Mouse (Mus musculus) neural tube, embryonic 13.5 days (tissue): ENCODE results near the gene Nsl1. TPM values are rescaled to one million over a fixed set of nuclear protein-coding genes. Genes with fewer than 3 reads are reported as not detected.

Experiments used
- ATAC-seq: fragments of 200-750 bp; cut with Nextera tagmentation; 2 replicates; pipeline ENCODE4 v1.8.0; 2017; ENCODE audit warnings: low read depth, mild to moderate bottlenecking, moderate TSS enrichment, moderate library complexity
- H3K27ac ChIP-seq: fragments of 300-500 bp; sonication (generic); replicated peaks from 2 replicates; pipeline ENCODE4 v1.5.1; 2015; ENCODE audit warnings: moderate library complexity, mild to moderate bottlenecking, inconsistent platforms
- H3K27me3 ChIP-seq: fragments of 300-500 bp; sonication (generic); 2 replicates; pipeline ENCODE4 v1.6.1; 2015; ENCODE audit warnings: mild to moderate bottlenecking, inconsistent platforms
- H3K36me3 ChIP-seq: fragments of 300-500 bp; sonication (generic); 2 replicates; pipeline ENCODE4 v1.6.1; 2015; ENCODE audit warnings: mild to moderate bottlenecking, inconsistent platforms
- H3K4me1 ChIP-seq: fragments of 300-500 bp; sonication (generic); replicated peaks from 2 replicates; pipeline ENCODE4 v1.6.1; 2015; ENCODE audit warnings: inconsistent platforms
- H3K4me2 ChIP-seq: fragments of 300-500 bp; sonication (generic); 2 replicates; pipeline ENCODE4 v1.6.1; 2015; ENCODE audit warnings: inconsistent platforms, mild to moderate bottlenecking, moderate library complexity
- H3K4me3 ChIP-seq: fragments of 300-500 bp; sonication (generic); 2 replicates; pipeline ENCODE4 v1.5.1; 2015; ENCODE audit warnings: mild to moderate bottlenecking, inconsistent platforms
- H3K9ac ChIP-seq: fragments of 300-500 bp; sonication (generic); 2 replicates; pipeline ENCODE4 v1.6.1; 2015; ENCODE audit warnings: moderate library complexity, mild to moderate bottlenecking, inconsistent platforms
- H3K9me3 ChIP-seq: fragments of 300-500 bp; sonication (generic); 2 replicates; pipeline ENCODE4 v1.6.1; 2016; ENCODE audit warnings: inconsistent platforms
- WGBS: fragments of 180-500 bp; shearing (Covaris S2); methylation state at CpG from one replicate; pipeline ENCODE4 v1.1.7; 2015; 5-methylcytosine and 5-hydroxymethylcytosine counted together
- polyA plus RNA-seq: library from polyadenylated mRNA; unstranded; fragments of >200 nt; fragmentation: Nextera tagmentation; extraction: Ambion mirVana; gene quantifications from 2 replicates; pipeline ENCODE4 v1.2.1, GENCODE M21; 2015

Nsl1 gene
- polyA plus RNA-seq, 1 experiment from 2014 or later = 4.9 TPM

DNA sequence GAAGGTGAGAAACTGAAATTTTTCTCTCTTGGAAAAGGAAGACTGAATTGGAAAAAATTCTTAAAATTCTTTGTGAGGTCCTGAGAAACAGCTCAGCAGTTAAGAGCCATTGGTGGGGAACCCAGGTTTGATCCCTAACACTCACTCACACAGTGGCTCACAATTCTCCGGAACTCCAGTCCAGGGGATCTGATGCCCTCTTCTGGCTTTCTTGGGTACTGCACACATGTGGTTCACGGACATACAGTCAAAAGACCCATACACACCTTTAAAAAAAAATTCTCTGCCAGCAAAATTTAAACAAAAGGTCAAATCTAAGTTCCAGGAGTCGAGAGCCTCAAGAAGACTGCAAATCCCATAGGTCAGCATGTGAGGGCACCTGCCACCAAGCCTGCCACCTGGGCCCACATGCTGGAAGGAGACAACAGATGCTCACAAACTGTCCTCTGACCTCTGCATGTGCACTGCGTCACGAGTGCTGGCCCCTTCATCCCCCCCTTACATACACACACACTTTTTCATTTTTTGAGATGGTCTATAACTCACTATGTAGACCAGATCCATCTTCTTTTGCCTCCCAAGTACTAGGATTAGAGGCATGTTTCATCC lies 22.2 kb downstream of the Nsl1 start:
- Histone ChIP-seq H3K9me3 (no peaks in the 10 kb centered on the region), H3K36me3 (peaks cover 5% of the 10 kb centered on the region; the same call in 1 of the 2 replicates), H3K4me1 (no peaks in the 10 kb centered on the region), H3K27ac (no peak overlapping the region), H3K27me3 (no peaks in the 10 kb centered on the region), H3K4me2 (no peak overlapping the region), H3K9ac (no peak overlapping the region), H3K4me3 (no peak overlapping the region)
- WGBS = 73% methylated on average over 5 of the region's 5 CpGs
- ATAC-seq = no peak

DNA sequence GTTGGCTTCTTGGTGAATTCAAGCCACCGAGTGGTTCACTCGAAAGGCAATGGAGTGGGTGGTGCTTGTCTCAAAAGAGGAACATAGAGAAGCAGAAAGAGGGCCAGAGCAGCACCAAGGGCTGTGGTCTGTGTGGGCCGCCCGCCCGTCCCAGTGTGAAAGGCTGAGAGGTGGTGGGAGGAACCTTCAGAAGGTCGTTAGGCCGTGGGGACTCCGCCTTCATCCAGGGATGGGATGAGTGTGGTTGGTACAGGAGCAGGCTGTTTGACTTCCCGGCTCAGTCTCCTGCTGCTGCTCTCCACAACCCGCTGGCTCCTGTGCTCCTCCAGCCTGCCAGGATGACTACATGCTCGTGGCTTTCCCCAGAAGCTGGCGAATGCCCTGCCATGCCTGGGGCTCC lies 22.8 kb downstream of the Nsl1 start:
- ATAC-seq = no peak
- H3K4me3 ChIP-seq = no peak overlapping the region
- H3K36me3 ChIP-seq = peaks cover 5% of the 10 kb centered on the region; the same call in 1 of the 2 replicates
- no peaks in the 10 kb centered on the region for H3K27me3 ChIP-seq
- WGBS = 73% methylated on average over 12 of the region's 12 CpGs
- no peak overlapping the region for H3K27ac ChIP-seq
- H3K9ac ChIP-seq = no peak overlapping the region
- H3K9me3 ChIP-seq = no peaks in the 10 kb centered on the region
- no peak overlapping the region for H3K4me2 ChIP-seq
- H3K4me1 ChIP-seq = no peaks in the 10 kb centered on the region

DNA sequence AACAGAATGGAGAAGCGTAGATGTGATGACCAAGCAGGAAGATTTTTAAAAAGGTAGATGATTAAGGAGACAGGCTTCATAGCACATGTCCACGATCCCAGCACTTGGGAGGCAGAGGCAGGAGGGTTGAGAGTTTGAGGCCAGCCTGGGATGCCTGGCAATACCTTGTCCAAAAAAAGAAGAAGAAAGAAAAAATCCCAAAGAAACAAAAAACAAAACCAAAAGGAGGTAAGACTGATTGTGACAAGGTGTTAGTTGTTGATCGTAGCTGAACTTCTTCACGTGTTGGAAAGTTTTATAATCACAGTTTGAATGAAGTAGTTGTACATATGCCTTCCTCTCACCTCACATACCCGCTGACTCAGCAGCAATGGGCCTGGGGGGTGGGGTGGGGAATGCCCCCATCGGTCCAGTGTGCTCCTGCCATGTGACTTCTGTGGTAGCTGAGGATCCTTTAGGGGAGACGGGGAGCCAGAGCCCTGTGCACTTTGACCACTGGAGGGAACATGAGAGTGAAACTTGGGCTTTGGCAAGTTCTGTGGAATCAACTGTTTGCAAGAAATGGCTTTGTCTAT lies 23.6 kb downstream of the Nsl1 start:
- Histone ChIP-seq H3K4me2 (no peak overlapping the region), H3K27ac (no peak overlapping the region), H3K9me3 (no peaks in the 10 kb centered on the region), H3K4me1 (no peaks in the 10 kb centered on the region), H3K9ac (no peak overlapping the region), H3K36me3 (peaks cover 5% of the 10 kb centered on the region; the same call in 1 of the 2 replicates), H3K4me3 (no peak overlapping the region), H3K27me3 (no peaks in the 10 kb centered on the region)
- no peak for ATAC-seq
- WGBS = 88% methylated on average over 7 of the region's 7 CpGs

DNA sequence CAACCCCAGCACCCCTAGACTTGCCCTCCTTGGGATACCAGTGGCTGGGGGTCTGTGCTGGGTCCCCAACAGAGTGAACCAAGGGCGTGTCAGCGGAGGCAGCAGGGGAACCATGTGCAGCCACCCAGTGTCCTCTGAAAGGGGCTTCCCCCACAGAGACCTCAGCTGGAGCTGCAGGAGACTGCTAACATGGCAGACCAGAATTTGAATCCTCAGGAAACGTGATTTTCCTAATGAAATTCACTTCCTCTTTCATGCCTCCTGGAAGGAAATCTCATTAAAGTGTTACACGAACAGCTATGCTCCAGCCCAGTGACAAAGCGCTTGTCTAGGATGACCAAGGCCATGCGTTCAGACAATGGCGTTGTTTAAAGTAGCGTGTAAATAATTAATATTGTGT lies 24.1 kb downstream of the Nsl1 start:
- H3K36me3 ChIP-seq = peaks cover 5% of the 10 kb centered on the region; the same call in 1 of the 2 replicates
- H3K9ac ChIP-seq = no peak overlapping the region
- no peaks in the 10 kb centered on the region for H3K27me3 ChIP-seq
- 86% methylated on average over 8 of the region's 8 CpGs for WGBS
- no peaks in the 10 kb centered on the region for H3K9me3 ChIP-seq
- no peak overlapping the region for H3K27ac ChIP-seq
- H3K4me1 ChIP-seq = no peaks in the 10 kb centered on the region
- H3K4me2 ChIP-seq = no peak overlapping the region
- no peak for ATAC-seq
- H3K4me3 ChIP-seq = no peak overlapping the region

DNA sequence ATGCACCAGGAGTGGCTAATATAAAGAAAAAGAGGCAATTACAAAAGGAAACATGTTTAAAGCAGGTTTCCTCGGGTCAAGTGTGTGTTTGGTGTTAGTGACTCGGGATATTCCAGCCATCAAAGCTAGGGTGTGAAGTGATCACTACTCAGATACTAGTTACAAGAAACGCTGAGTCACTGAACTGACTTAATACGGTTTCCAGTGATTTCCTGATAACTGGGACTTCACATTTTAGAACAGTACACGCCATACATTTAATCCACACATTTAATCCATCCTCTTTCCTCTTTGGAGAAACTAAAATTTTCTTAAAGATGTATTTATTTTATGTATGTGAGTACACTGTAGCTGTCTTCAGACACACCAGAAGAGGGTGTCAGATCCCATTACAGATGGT lies 25.1 kb downstream of the Nsl1 start:
- no peak for ATAC-seq
- H3K27ac ChIP-seq = no peak overlapping the region
- WGBS = 93% methylated on average over 5 of the region's 5 CpGs

DNA sequence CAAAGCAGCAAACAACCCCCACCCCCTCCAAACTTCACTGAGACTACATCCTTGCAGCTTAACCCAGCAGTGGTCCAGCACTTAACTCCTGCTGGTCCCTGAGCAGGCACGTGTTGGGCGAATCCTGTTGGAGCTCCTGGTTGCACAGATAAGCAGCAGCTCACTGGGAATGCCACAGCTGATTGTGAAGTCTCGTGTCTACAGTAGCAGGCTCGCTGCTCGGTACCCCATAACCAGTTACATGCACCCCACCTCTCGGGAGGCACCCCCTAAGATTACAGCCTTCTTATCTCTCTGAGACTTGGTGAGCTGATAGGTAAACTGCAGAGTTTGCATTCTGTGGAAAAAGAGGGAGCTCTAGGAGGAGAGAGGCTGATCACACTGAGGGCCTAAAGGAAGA lies 26.5 kb downstream of the Nsl1 start:
- ATAC-seq = no peak
- 73% methylated on average over 6 of the region's 6 CpGs for WGBS

More for the DNA sequence above, 25.1 kb downstream of the Nsl1 start:
- Histone ChIP-seq H3K4me1 (no peaks in the 10 kb centered on the region), H3K27me3 (no peaks in the 10 kb centered on the region), H3K4me3 (no peak overlapping the region), H3K9me3 (no peaks in the 10 kb centered on the region), H3K9ac (no peak overlapping the region), H3K4me2 (no peak overlapping the region), H3K36me3 (no peaks in the 10 kb centered on the region)

DNA sequence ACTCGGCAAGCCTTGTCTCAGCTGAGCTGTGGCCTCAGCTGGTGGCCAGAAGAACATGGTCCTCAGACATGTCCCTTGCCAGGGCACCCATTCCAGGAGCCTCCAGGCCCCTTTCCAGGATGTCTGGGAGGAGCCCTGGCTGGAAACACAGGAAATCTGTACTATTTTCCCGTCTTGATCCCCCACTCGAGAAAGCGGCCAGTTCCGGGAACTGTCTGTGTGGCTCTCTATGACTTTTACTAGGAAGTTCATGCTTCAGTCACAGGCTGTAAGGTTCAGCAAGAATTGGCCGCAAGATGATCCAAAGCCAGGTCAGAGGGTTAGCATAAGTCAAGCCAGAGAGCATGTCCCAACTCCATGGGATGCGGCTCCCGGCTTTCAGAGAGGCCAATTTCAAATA lies 29.2 kb downstream of the Nsl1 start:
- Histone ChIP-seq H3K27ac (no peak overlapping the region), H3K4me2 (no peak overlapping the region), H3K4me3 (no peak overlapping the region), H3K9me3 (no peaks in the 10 kb centered on the region), H3K27me3 (peaks cover 3% of the 10 kb centered on the region; the same call in 1 of the 2 replicates), H3K4me1 (0 out of 2 replicates have a peak, but pooled peaks cover 3% of the 10 kb centered on the region), H3K9ac (no peak overlapping the region), H3K36me3 (no peaks in the 10 kb centered on the region)
- no peak for ATAC-seq
- whole genome bisulfite sequencing = 85% methylated on average over 8 of the region's 8 CpGs

More for the DNA sequence above, 26.5 kb downstream of the Nsl1 start:
- Histone ChIP-seq H3K4me1 (no peaks in the 10 kb centered on the region), H3K4me2 (no peak overlapping the region), H3K36me3 (no peaks in the 10 kb centered on the region), H3K27me3 (no peaks in the 10 kb centered on the region), H3K4me3 (no peak overlapping the region), H3K27ac (no peak overlapping the region), H3K9me3 (no peaks in the 10 kb centered on the region), H3K9ac (no peak overlapping the region)

DNA sequence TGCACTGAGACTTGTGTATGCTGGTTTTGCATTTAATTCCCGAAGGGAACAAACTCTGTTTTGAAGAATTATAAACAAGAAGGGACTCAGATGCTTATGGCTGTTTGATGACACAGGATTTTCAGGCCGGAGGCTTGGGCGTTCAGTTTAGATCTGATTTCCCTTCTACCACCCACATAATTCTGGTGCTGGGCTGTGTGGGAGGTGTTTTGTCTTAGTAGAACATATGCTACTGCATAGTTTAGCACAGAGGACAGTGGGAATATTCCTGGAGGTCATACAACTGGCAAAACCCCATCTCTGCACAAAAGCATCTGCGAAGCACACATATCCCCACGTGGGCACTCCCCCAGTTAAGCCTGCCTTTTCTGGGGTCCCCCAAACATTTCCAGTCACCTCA lies 30.8 kb downstream of the Nsl1 start:
- H3K9me3 ChIP-seq = no peaks in the 10 kb centered on the region
- peaks cover 16% of the 10 kb centered on the region for H3K4me1 ChIP-seq
- 78% methylated on average over 5 of the region's 5 CpGs for WGBS
- no peaks in the 10 kb centered on the region for H3K36me3 ChIP-seq
- H3K9ac ChIP-seq = no peak overlapping the region
- no peak overlapping the region for H3K4me3 ChIP-seq
- H3K4me2 ChIP-seq = no peak overlapping the region
- ATAC-seq = no peak
- H3K27ac ChIP-seq = no peak overlapping the region
- H3K27me3 ChIP-seq = peaks cover 10% of the 10 kb centered on the region

DNA sequence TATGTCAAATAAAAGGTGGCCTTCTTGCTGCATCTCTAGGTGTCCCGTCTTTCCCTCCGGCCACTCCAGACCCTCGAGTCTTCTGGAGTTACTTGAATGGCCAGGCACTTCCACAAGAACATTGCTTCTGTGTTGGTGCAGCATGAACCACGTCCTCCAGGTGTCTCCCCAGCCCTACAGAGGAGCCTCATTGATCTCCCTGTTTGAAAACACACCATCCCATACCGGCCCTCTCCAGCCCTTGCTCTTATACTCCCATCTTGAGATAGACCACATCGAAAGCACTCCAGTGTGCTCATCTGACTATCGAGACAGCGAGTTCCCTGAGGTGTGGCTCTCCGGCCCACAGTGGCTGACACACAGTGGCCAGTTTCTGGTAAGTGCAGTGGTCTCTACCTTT lies 32.2 kb downstream of the Nsl1 start:
- Histone ChIP-seq H3K9ac (no peak overlapping the region), H3K4me2 (no peak overlapping the region), H3K4me3 (no peak overlapping the region), H3K9me3 (no peaks in the 10 kb centered on the region), H3K27me3 (peaks cover 25% of the 10 kb centered on the region), H3K4me1 (peaks cover 19% of the 10 kb centered on the region), H3K27ac (no peak overlapping the region), H3K36me3 (no peaks in the 10 kb centered on the region)
- 76% methylated on average over 9 of the region's 9 CpGs for whole genome bisulfite sequencing
- no peak for ATAC-seq

DNA sequence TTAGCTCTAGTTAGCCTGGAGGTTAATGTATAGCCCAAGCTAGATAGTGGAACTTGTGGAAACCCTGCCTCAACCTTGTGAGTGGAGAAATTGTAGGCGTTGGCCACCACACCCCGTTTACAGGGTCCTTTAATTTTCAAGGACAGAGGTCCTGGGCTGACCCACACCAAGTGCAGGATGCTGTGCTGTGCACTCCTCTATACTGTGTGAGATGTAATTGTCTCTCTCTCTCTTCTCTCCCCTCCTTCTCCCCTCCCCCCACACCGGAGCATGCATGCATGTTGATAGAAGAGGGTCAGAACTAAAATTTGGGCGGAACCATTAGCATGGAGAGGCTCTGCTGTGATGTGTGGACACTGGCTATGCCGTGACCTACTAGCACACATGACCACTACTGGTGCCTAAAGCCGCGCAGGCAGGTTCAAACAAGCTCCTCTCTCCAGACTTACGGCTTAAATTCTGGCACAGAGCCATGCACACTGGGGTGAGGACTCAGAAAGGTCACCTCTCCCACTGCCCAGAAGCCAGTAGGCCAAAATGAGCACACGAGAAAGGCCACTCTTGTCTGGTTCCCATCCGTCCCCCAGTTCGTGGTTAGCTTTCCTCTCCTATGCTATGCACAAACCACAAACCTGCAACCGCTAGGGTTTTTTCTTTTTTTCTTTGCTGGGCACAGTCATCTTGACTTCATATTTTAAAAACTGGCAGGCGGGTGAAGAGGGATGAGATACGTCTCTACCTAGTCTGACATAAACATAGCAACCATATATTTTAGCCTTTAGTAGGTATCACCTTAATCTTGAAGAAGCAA lies 34.3 kb downstream of the Nsl1 start:
- Histone ChIP-seq H3K4me1 (peaks cover 19% of the 10 kb centered on the region), H3K9me3 (0 out of 2 replicates have a peak, but pooled peaks cover 6% of the 10 kb centered on the region), H3K27ac (no peak overlapping the region), H3K9ac (no peak overlapping the region; the same call in 1 of the 2 replicates), H3K36me3 (no peaks in the 10 kb centered on the region), H3K27me3 (peaks cover 28% of the 10 kb centered on the region), H3K4me3 (peak overlapping the region; percentile 59), H3K4me2 (peak overlapping the region; percentile 99)
- 57% methylated on average over 14 of the region's 14 CpGs for WGBS
- ATAC-seq = 0 out of 2 replicates have a peak, but pooled peaks have one; percentile 16

DNA sequence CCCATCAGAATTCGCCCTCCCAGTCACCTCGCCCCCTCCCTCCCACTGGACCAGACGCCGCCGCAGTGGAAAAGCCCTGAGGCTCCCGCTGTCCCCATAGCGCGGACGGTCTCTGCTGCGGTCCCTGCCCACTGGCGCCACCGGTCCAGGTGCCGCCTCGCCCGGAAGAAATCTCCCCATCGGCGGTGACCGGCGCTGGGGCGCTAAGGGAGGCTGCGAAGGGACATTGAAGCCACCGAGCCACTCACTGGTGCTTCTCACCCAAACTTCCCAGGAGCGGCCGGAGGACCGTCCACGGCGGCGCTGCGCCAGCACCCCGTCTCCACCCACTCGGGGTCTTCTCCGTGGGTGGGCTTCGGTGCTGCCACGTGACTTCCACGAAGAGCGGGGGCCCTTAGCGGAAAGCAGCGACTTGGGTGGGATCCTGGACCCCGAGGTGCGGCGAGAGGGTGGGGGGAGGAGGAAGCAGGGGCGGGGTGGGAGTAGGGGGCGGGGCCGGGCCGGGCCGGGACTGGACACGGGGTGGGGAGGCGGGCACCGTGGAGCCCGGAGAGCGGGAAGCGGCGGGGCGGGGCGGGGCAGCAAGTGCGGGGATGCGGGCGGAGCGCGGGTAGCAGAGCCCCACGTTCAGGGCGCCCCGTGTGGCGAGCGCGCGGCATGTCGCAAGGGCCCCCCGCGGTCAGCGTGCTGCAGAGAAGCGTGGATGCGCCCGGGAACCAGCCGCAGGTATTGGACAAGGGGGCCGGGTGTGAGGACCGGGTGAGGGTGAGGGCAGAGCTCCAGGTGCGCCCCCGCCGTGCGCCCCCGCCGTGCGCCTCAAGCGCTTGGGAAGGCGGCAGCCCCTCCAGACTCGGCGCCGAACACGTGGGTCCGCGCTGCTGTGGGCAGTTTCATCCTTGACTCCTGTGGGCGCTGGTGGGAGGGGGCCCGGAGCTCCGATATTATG lies 35.3 kb downstream of the Nsl1 start, which contains the start of gene Batf3:
TSS of gene Batf3 (plus strand) at position 46 of the 946 bp plus-strand sequence.
- Histone ChIP-seq H3K27ac (no peak within 1 kb of the TSS), H3K4me1 (peaks cover 19% of the 10 kb centered on the region), H3K4me3 (peak within 1 kb of the TSS; percentile 59), H3K36me3 (no peaks in the 10 kb centered on the region), H3K27me3 (peaks cover 28% of the 10 kb centered on the region), H3K4me2 (peak within 1 kb of the TSS; percentile 99), H3K9me3 (0 out of 2 replicates have a peak, but pooled peaks cover 6% of the 10 kb centered on the region), H3K9ac (peak within 1 kb of the TSS; percentile 62)
- peak; percentile 64 for ATAC-seq
- WGBS = under 1% methylated on average over 87 of the region's 95 CpGs
